Mouse (Mus musculus) liver, embryonic 14.5 days (tissue): ENCODE results near the gene Thra.

Source experiments
- CTCF ChIP-seq: IDR thresholded peaks from 2 replicates; pipeline ENCODE4 v1.5.1; 2016; ENCODE audit warnings: antibody characterized with exemption, low read depth, control low read depth
- EP300 ChIP-seq: IDR thresholded peaks from 2 replicates; pipeline ENCODE4 v1.6.1; 2016; ENCODE audit warnings: antibody characterized with exemption, low read depth

DNA sequence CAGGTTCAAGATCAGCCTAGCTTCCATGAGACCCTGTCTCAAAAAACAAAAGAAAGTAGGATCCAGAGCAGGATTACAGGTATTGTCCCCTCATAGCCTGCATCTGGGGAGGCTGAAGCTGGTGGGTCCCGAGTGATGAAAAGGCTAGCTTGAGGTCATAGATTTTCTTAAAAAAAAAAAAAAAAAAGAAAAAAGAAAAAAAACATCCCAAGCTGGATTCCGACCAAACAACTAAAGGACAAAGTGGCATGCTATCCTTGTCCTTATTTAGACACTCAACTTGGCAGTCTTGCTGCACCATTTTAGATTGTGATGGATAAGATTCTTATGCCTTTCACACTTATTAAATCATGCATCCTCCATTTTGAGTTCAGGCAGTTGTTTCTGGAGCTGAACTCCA, 68.0 kb downstream of the Thra start:
- TF ChIP-seq CTCF (no peak), EP300 (no peak)
